Mouse (Mus musculus): Measurements from ENCODE around the gene Rbm6. TPM values are rescaled to one million over a fixed set of nuclear protein-coding genes. Genes with fewer than 3 reads are reported as not detected.

Rbm6 gene
- polyA plus RNA-seq, 1 experiment from 2014 or later = 51.3 TPM

Other genes starting within 250 kb of the Rbm6 start
- gene Gnai2, start 237.9 kb downstream of the Rbm6 start, polyA plus RNA-seq (2014; fragmentation: Nextera tagmentation; extraction: Ambion mirVana) = 308 and 316 TPM in 2 replicates
- gene Slc38a3, start 203.7 kb downstream of the Rbm6 start, polyA plus RNA-seq (2014; fragmentation: Nextera tagmentation; extraction: Ambion mirVana) = 2.8 and 3.3 TPM in 2 replicates
- 0.42 and 1.2 TPM in 2 replicates for gene Gnat1, start 193.5 kb downstream of the Rbm6 start, polyA plus RNA-seq (2014; fragmentation: Nextera tagmentation; extraction: Ambion mirVana)
- gene Sema3f, start 162.8 kb downstream of the Rbm6 start, polyA plus RNA-seq (2014; fragmentation: Nextera tagmentation; extraction: Ambion mirVana) = 4.6 and 5.8 TPM in 2 replicates
- 113 and 135 TPM in 2 replicates for gene Rbm5, start 102.2 kb downstream of the Rbm6 start, polyA plus RNA-seq (2014; fragmentation: Nextera tagmentation; extraction: Ambion mirVana)
- 9.6 and 11.9 TPM in 2 replicates for gene Mon1a, start 14.9 kb upstream of the Rbm6 start, polyA plus RNA-seq (2014; fragmentation: Nextera tagmentation; extraction: Ambion mirVana)
- 1.3 and 1.6 TPM in 2 replicates for gene Mst1r, start 33.6 kb upstream of the Rbm6 start, polyA plus RNA-seq (2014; fragmentation: Nextera tagmentation; extraction: Ambion mirVana)
- gene Actl11, start 55.2 kb upstream of the Rbm6 start, polyA plus RNA-seq (2014; fragmentation: Nextera tagmentation; extraction: Ambion mirVana) = not detected in 2 replicates
- gene Camkv, start 62.4 kb upstream of the Rbm6 start, polyA plus RNA-seq (2014; fragmentation: Nextera tagmentation; extraction: Ambion mirVana) = 0.46 and 0.70 TPM in 2 replicates
- gene Traip, start 76.9 kb upstream of the Rbm6 start, polyA plus RNA-seq (2014; fragmentation: Nextera tagmentation; extraction: Ambion mirVana) = 14.5 and 16.7 TPM in 2 replicates
- gene Uba7, start 102.3 kb upstream of the Rbm6 start, polyA plus RNA-seq (2014; fragmentation: Nextera tagmentation; extraction: Ambion mirVana) = 43.9 and 47.8 TPM in 2 replicates
- gene Gm20661, start 109.8 kb upstream of the Rbm6 start, polyA plus RNA-seq (2014; fragmentation: Nextera tagmentation; extraction: Ambion mirVana) = 3.2 and 4.0 TPM in 2 replicates
- gene Inka1, start 112.6 kb upstream of the Rbm6 start, polyA plus RNA-seq (2014; fragmentation: Nextera tagmentation; extraction: Ambion mirVana) = 66.6 and 66.8 TPM in 2 replicates
- gene Cdhr4, start 119.3 kb upstream of the Rbm6 start, polyA plus RNA-seq (2014; fragmentation: Nextera tagmentation; extraction: Ambion mirVana) = 7.0 and 10.2 TPM in 2 replicates
- 0.52 and 0.90 TPM in 2 replicates for gene Gm20662, start 123.1 kb upstream of the Rbm6 start, polyA plus RNA-seq (2014; fragmentation: Nextera tagmentation; extraction: Ambion mirVana)
- gene Ip6k1, start 129.3 kb upstream of the Rbm6 start, polyA plus RNA-seq (2014; fragmentation: Nextera tagmentation; extraction: Ambion mirVana) = 17.0 and 25.5 TPM in 2 replicates
- 24.0 and 24.5 TPM in 2 replicates for gene Gmppb, start 176.0 kb upstream of the Rbm6 start, polyA plus RNA-seq (2014; fragmentation: Nextera tagmentation; extraction: Ambion mirVana)
- gene Amigo3, start 179.9 kb upstream of the Rbm6 start, polyA plus RNA-seq (2014; fragmentation: Nextera tagmentation; extraction: Ambion mirVana) = 1.1 and 1.9 TPM in 2 replicates
- gene Mst1, start 207.2 kb upstream of the Rbm6 start, polyA plus RNA-seq (2014; fragmentation: Nextera tagmentation; extraction: Ambion mirVana) = 1.4 and 1.8 TPM in 2 replicates
- gene Rnf123, start 210.1 kb upstream of the Rbm6 start, polyA plus RNA-seq (2014; fragmentation: Nextera tagmentation; extraction: Ambion mirVana) = 23.4 and 27.2 TPM in 2 replicates
- gene Apeh, start 221.4 kb upstream of the Rbm6 start, polyA plus RNA-seq (2014; fragmentation: Nextera tagmentation; extraction: Ambion mirVana) = 64.5 and 70.7 TPM in 2 replicates